Mouse (Mus musculus) lung, embryonic 14.5 days (tissue): Measurements from ENCODE around the gene Srd5a1. TPM values are rescaled to one million over a fixed set of nuclear protein-coding genes. Genes with fewer than 3 reads are reported as not detected.

ENCODE experiments used
- ATAC-seq: fragments of 200-750 bp; cut with Nextera tagmentation; 2 replicates; pipeline ENCODE4 v1.8.0; 2017; ENCODE audit warnings: mild to moderate bottlenecking, moderate TSS enrichment, moderate library complexity; ENCODE audit not compliant: insufficient read depth
- DNase-seq: peaks from one replicate; pipeline ENCODE4 v3.0.0-alpha.2; 2015
- H3K27ac ChIP-seq: fragments of 300-500 bp; sonication (generic); 2 replicates; pipeline ENCODE4 v1.5.1; 2014; ENCODE audit warnings: low read depth, mild to moderate bottlenecking, moderate library complexity
- H3K27me3 ChIP-seq: fragments of 300-500 bp; sonication (generic); 2 replicates; pipeline ENCODE4 v1.6.1; 2014; ENCODE audit warnings: low read length, control low read depth; ENCODE audit not compliant: insufficient read depth
- H3K36me3 ChIP-seq: fragments of 300-500 bp; sonication (generic); 2 replicates; pipeline ENCODE4 v1.6.1; 2014; ENCODE audit warnings: control low read depth; ENCODE audit not compliant: insufficient read depth
- H3K4me1 ChIP-seq: fragments of 300-500 bp; sonication (generic); 2 replicates; pipeline ENCODE4 v1.6.1; 2014; ENCODE audit warnings: antibody characterized with exemption, control low read depth; ENCODE audit not compliant: insufficient read depth
- H3K4me2 ChIP-seq: fragments of 300-500 bp; sonication (generic); 2 replicates; pipeline ENCODE4 v1.6.1; 2014; ENCODE audit warnings: mild to moderate bottlenecking
- H3K4me3 ChIP-seq: fragments of 300-500 bp; sonication (generic); 2 replicates; pipeline ENCODE4 v1.5.1; 2014; ENCODE audit warnings: low read depth, low read length
- H3K9ac ChIP-seq: fragments of 300-500 bp; sonication (generic); 2 replicates; pipeline ENCODE4 v1.6.1; 2014
- H3K9me3 ChIP-seq: fragments of 300-500 bp; sonication (generic); 2 replicates; pipeline ENCODE4 v1.6.1; 2016; ENCODE audit warnings: low read depth, low read length, control low read depth
- CTCF ChIP-seq: IDR thresholded peaks from 2 replicates; pipeline ENCODE4 v1.5.1; 2016; ENCODE audit warnings: antibody characterized with exemption, low read depth
- WGBS: fragments of 180-500 bp; shearing (Covaris S2); extraction: QIAGEN DNeasy Blood & Tissue Kit; methylation state at CpG from one replicate; pipeline ENCODE4 v1.1.7; 2014; 5-methylcytosine and 5-hydroxymethylcytosine counted together
- polyA plus RNA-seq: library from polyadenylated mRNA; unstranded; fragments of >200 nt; fragmentation: Nextera tagmentation; extraction: Ambion mirVana; gene quantifications from 2 replicates; pipeline ENCODE4 v1.2.1, GENCODE M21; 2014

Gene Srd5a1
- polyA plus RNA-seq, 1 experiment from 2014 or later = 29.2 TPM

- 52% methylated on average over 12 of the region's 12 CpGs for WGBS
- no peaks in the 10 kb centered on the region for H3K27me3 ChIP-seq
- H3K9me3 ChIP-seq = no peaks in the 10 kb centered on the region
- H3K27ac ChIP-seq = no peak overlapping the region
- TF ChIP-seq CTCF = no peak
- no peaks in the 10 kb centered on the region for H3K4me1 ChIP-seq
- DNase-seq = no peak
- no peak overlapping the region for H3K4me2 ChIP-seq
- no peak overlapping the region for H3K4me3 ChIP-seq
- H3K9ac ChIP-seq = no peak overlapping the region
- H3K36me3 ChIP-seq = no peaks in the 10 kb centered on the region
- ATAC-seq = no peak
These were observed 48.3 kb downstream of the Srd5a1 start for GRCm38 (mm10) chr13:69562654-69563574.

- no peak overlapping the region for H3K4me3 ChIP-seq
- no peaks in the 10 kb centered on the region for H3K4me1 ChIP-seq
- WGBS = 80% methylated on average over 9 of the region's 9 CpGs
- no peak for TF ChIP-seq CTCF
- H3K9ac ChIP-seq = no peak overlapping the region
- DNase-seq = no peak
- H3K4me2 ChIP-seq = no peak overlapping the region
- no peaks in the 10 kb centered on the region for H3K36me3 ChIP-seq
- ATAC-seq = no peak
- no peaks in the 10 kb centered on the region for H3K9me3 ChIP-seq
- H3K27ac ChIP-seq = no peak overlapping the region
- no peaks in the 10 kb centered on the region for H3K27me3 ChIP-seq
These were observed 49.2 kb downstream of the Srd5a1 start for GRCm38 (mm10) chr13:69562004-69562403.

- no peak for DNase-seq
- Histone ChIP-seq H3K27ac (no peak overlapping the region), H3K9ac (no peak overlapping the region), H3K36me3 (no peaks in the 10 kb centered on the region), H3K4me2 (no peak overlapping the region), H3K27me3 (no peaks in the 10 kb centered on the region), H3K4me3 (no peak overlapping the region), H3K9me3 (no peaks in the 10 kb centered on the region), H3K4me1 (no peaks in the 10 kb centered on the region)
- 47% methylated on average over 13 of the region's 13 CpGs for WGBS
- peak; percentile 41; the same call in 1 of the 2 replicates for ATAC-seq
- no peak for TF ChIP-seq CTCF
These were observed 51.8 kb downstream of the Srd5a1 start for GRCm38 (mm10) chr13:69559291-69559961.

GRCm38 (mm10) chr13:69558098-69558660 is 53.1 kb downstream of the Srd5a1 start:
- DNase-seq (no peak), ATAC-seq (no peak)
- no peaks in the 10 kb centered on the region for H3K9me3 ChIP-seq
- H3K4me2 ChIP-seq = no peak overlapping the region
- H3K4me1 ChIP-seq = no peaks in the 10 kb centered on the region
- no peaks in the 10 kb centered on the region for H3K36me3 ChIP-seq
- no peak overlapping the region for H3K27ac ChIP-seq
- no peak overlapping the region for H3K9ac ChIP-seq
- no peak overlapping the region for H3K4me3 ChIP-seq
- no peaks in the 10 kb centered on the region for H3K27me3 ChIP-seq
- TF ChIP-seq CTCF = no peak
- 73% methylated on average over 6 of the region's 6 CpGs for WGBS

GRCm38 (mm10) chr13:69556728-69557127 is 54.5 kb downstream of the Srd5a1 start:
- TF ChIP-seq CTCF = no peak
- no peaks in the 10 kb centered on the region for H3K9me3 ChIP-seq
- ATAC-seq = no peak
- H3K9ac ChIP-seq = no peak overlapping the region
- no peak overlapping the region for H3K4me3 ChIP-seq
- peak; percentile 70 for DNase-seq
- no peaks in the 10 kb centered on the region for H3K27me3 ChIP-seq
- no peak overlapping the region for H3K4me2 ChIP-seq
- H3K27ac ChIP-seq = no peak overlapping the region
- H3K4me1 ChIP-seq = no peaks in the 10 kb centered on the region
- H3K36me3 ChIP-seq = no peaks in the 10 kb centered on the region

- no peak overlapping the region for H3K4me2 ChIP-seq
- ATAC-seq (no peak), DNase-seq (no peak)
- H3K9me3 ChIP-seq = no peaks in the 10 kb centered on the region
- H3K9ac ChIP-seq = no peak overlapping the region
- TF ChIP-seq CTCF = no peak
- H3K27ac ChIP-seq = no peak overlapping the region
- no peaks in the 10 kb centered on the region for H3K27me3 ChIP-seq
- 70% methylated on average over 6 of the region's 6 CpGs for WGBS
- no peak overlapping the region for H3K4me3 ChIP-seq
- H3K36me3 ChIP-seq = no peaks in the 10 kb centered on the region
- H3K4me1 ChIP-seq = no peaks in the 10 kb centered on the region
These were observed 55.2 kb downstream of the Srd5a1 start for GRCm38 (mm10) chr13:69555957-69556482.

GRCm38 (mm10) chr13:69555045-69555444 is 56.2 kb downstream of the Srd5a1 start:
- Histone ChIP-seq H3K4me3 (no peak overlapping the region), H3K9me3 (no peaks in the 10 kb centered on the region), H3K27ac (no peak overlapping the region), H3K27me3 (no peaks in the 10 kb centered on the region), H3K36me3 (no peaks in the 10 kb centered on the region), H3K4me1 (no peaks in the 10 kb centered on the region), H3K9ac (no peak overlapping the region), H3K4me2 (no peak overlapping the region)
- ATAC-seq (no peak), DNase-seq (no peak)
- 23% methylated on average over 8 of the region's 8 CpGs for WGBS
- no peak for TF ChIP-seq CTCF
